ENCODE assay signal across 9 mouse cellular contexts in the genomic region with DNA sequence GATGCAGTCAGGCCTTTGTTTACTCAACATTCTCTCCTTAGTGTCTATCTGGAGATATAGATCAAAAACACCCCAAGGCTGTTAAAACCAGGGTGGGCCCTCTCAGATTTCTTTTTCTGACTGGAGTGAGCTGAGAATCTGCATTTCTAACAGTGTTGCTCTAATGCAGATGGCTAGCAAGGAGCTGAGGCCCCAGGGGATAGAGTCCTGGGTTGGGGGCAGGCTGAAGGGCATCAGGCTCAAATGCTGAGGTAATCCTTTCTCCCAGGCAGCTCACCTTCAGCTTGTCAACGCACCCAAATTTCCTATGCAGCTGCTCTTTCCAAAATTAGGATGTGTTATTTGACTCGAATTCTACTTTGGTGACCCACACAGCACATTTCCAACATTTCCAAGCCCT.
DNase-seq lines count a peak whose midpoint lies in the region; ATAC-seq lines count a peak whose summit lies in the region.
"Had no signal": no experiment of that assay in that cellular context is flagged by ENCODE, and none has a peak within 500 bp of the region (broad histone marks: within the 10 kb centered on the region; RNA-seq: fewer than 3 reads in every experiment).

No protein-coding gene starts in this region.

- H3K9ac ChIP-seq in kidney, embryonic 14.5 days (ENCODE audit: low read depth, low read length): no peak overlapping the region
- H3K9ac ChIP-seq in embryonic facial prominence, embryonic 12.5 days: no peak overlapping the region
- H3K9ac ChIP-seq in hindbrain, embryonic 16.5 days (ENCODE audit: low read depth, low read length): no peak overlapping the region
- H3K9ac ChIP-seq in midbrain, embryonic 16.5 days (ENCODE audit: low read depth, low read length): no peak overlapping the region

- H3K9me3 ChIP-seq in kidney, embryonic 14.5 days (ENCODE audit: control insufficient read depth, low read length): no peaks in the 10 kb centered on the region
- H3K9me3 ChIP-seq in embryonic facial prominence, embryonic 12.5 days: no peaks in the 10 kb centered on the region
- no peaks in the 10 kb centered on the region; the same call in none of the 2 replicates for H3K9me3 ChIP-seq in hindbrain, embryonic 16.5 days (ENCODE audit: control insufficient read depth, low read length)
- H3K9me3 ChIP-seq in midbrain, embryonic 16.5 days (replicated peaks; ENCODE audit: control insufficient read depth, low read length, poor library complexity, severe bottlenecking): no peaks in the 10 kb centered on the region; the same call in 1 of the 2 replicates

- 0 out of 2 replicates have a peak overlapping the region, but pooled peaks have one; percentile 42 for H3K27ac ChIP-seq in kidney, embryonic 14.5 days (ENCODE audit: low read depth, low read length)
- peak overlapping the region; percentile 73 for H3K27ac ChIP-seq in embryonic facial prominence, embryonic 12.5 days
- peak overlapping the region; percentile 67 for H3K27ac ChIP-seq in hindbrain, embryonic 16.5 days (ENCODE audit: low read depth, low read length)
- peak overlapping the region; percentile 70 for H3K27ac ChIP-seq in midbrain, embryonic 16.5 days (ENCODE audit: low read length)
- H3K27ac ChIP-seq: heart, adult 2 months had no signal

- H3K27me3 ChIP-seq in kidney, embryonic 14.5 days (ENCODE audit: control insufficient read depth, insufficient read depth, low read length): no peaks in the 10 kb centered on the region
- H3K27me3 ChIP-seq in embryonic facial prominence, embryonic 12.5 days: no peaks in the 10 kb centered on the region
- H3K27me3 ChIP-seq in hindbrain, embryonic 16.5 days (replicated peaks; ENCODE audit: control insufficient read depth, insufficient read depth, low read length): no peaks in the 10 kb centered on the region
- H3K27me3 ChIP-seq in midbrain, embryonic 16.5 days (ENCODE audit: control insufficient read depth, insufficient read depth, low read depth, low read length): no peaks in the 10 kb centered on the region

- no peak for DNase-seq in kidney, postnatal 14 days
- no peak for DNase-seq in thymus, postnatal 10 days (ENCODE audit: low spot score in 2 of 2)
- DNase-seq in testis, postnatal 14 days (ENCODE audit: low spot score): no peak
- DNase-seq in adrenal gland, adult (ENCODE audit: inconsistent age in 2 of 2, low spot score in 1 of 2): no peak
- DNase-seq: heart, adult 2 months had no signal

- H3K36me3 ChIP-seq in kidney, embryonic 14.5 days (ENCODE audit: control insufficient read depth, insufficient read depth, low read length): no peaks in the 10 kb centered on the region
- H3K36me3 ChIP-seq in embryonic facial prominence, embryonic 12.5 days: no peaks in the 10 kb centered on the region
- no peaks in the 10 kb centered on the region for H3K36me3 ChIP-seq in hindbrain, embryonic 16.5 days (ENCODE audit: control insufficient read depth, insufficient read depth, low read length)
- no peaks in the 10 kb centered on the region for H3K36me3 ChIP-seq in midbrain, embryonic 16.5 days (ENCODE audit: control insufficient read depth, insufficient read depth, low read length)

- no peak overlapping the region for H3K4me3 ChIP-seq in kidney, embryonic 14.5 days (ENCODE audit: low read length)
- H3K4me3 ChIP-seq in embryonic facial prominence, embryonic 12.5 days: no peak overlapping the region
- no peak overlapping the region for H3K4me3 ChIP-seq in hindbrain, embryonic 16.5 days (ENCODE audit: low read length)
- H3K4me3 ChIP-seq in midbrain, embryonic 16.5 days (ENCODE audit: low read depth, low read length): no peak overlapping the region
- H3K4me3 ChIP-seq: heart, adult 2 months had no signal

- peak overlapping the region; percentile 25 for H3K4me2 ChIP-seq in kidney, embryonic 14.5 days (replicated peaks; ENCODE audit: low read depth, low read length)
- H3K4me2 ChIP-seq in embryonic facial prominence, embryonic 12.5 days (replicated peaks): peak overlapping the region; percentile 35
- H3K4me2 ChIP-seq in hindbrain, embryonic 16.5 days (ENCODE audit: low read length): peak overlapping the region; percentile 38
- H3K4me2 ChIP-seq in midbrain, embryonic 16.5 days (ENCODE audit: low read length): peak overlapping the region; percentile 32; the same call in 1 of the 2 replicates

- 0 out of 2 replicates have a peak, but pooled peaks cover 3% of the 10 kb centered on the region for H3K4me1 ChIP-seq in kidney, embryonic 14.5 days (ENCODE audit: control insufficient read depth, insufficient read depth, low read length)
- H3K4me1 ChIP-seq in embryonic facial prominence, embryonic 12.5 days: no peaks in the 10 kb centered on the region
- no peaks in the 10 kb centered on the region; the same call in 1 of the 2 replicates for H3K4me1 ChIP-seq in hindbrain, embryonic 16.5 days (ENCODE audit: control insufficient read depth, insufficient read depth, low read depth, low read length)
- peaks cover 14% of the 10 kb centered on the region for H3K4me1 ChIP-seq in midbrain, embryonic 16.5 days (ENCODE audit: control insufficient read depth, insufficient read depth, low read length)

- peak; percentile 40 for ATAC-seq in kidney, embryonic 14.5 days (ENCODE audit: low FRiP score, low TSS enrichment)
- ATAC-seq in embryonic facial prominence, embryonic 12.5 days (ENCODE audit: insufficient number of reproducible peaks, insufficient read depth, low FRiP score, low TSS enrichment): 0 out of 2 replicates have a peak, but pooled peaks have one; percentile 43
- peak; percentile 38 for ATAC-seq in hindbrain, embryonic 16.5 days
- peak; percentile 41 for ATAC-seq in midbrain, embryonic 16.5 days

- WGBS in kidney, embryonic 14.5 days: 15% methylated on average over 2 of the region's 2 CpGs
- 17% methylated on average over 2 of the region's 2 CpGs for WGBS in embryonic facial prominence, embryonic 12.5 days
- WGBS in hindbrain, embryonic 16.5 days: 22% methylated on average over 2 of the region's 2 CpGs
- 19% methylated on average over 2 of the region's 2 CpGs for WGBS in midbrain, embryonic 16.5 days
